13 mouse cellular contexts compared by ENCODE assay signal in genomic region chr6:32996597-32996996, GRCm38 (mm10).
DNase-seq lines count a peak whose midpoint lies in the region; ATAC-seq lines count a peak whose summit lies in the region.
"Had no signal": no experiment of that assay in that cellular context is flagged by ENCODE, and none has a peak within 500 bp of the region (broad histone marks: within the 10 kb centered on the region; RNA-seq: fewer than 3 reads in every experiment).

No protein-coding gene starts in this region.

- WGBS in hindbrain, embryonic 10.5 days, result 90% methylated on average over 1 of the region's 1 CpGs
- 84% methylated on average over 1 of the region's 1 CpGs for WGBS in hindbrain, embryonic 11.5 days

- H3K27me3 ChIP-seq in hindbrain, embryonic 10.5 days (ENCODE audit: insufficient read depth, poor library complexity, severe bottlenecking), result no peaks in the 10 kb centered on the region
- H3K27me3 ChIP-seq in hindbrain, embryonic 11.5 days (ENCODE audit: control insufficient read depth, insufficient read depth, low read length), result no peaks in the 10 kb centered on the region
- H3K27me3 ChIP-seq: heart, embryonic 15.5 days; liver, embryonic 15.5 days had no signal

- no peak overlapping the region for H3K9ac ChIP-seq in hindbrain, embryonic 11.5 days (ENCODE audit: low read depth, low read length)
- H3K9ac ChIP-seq: heart, embryonic 15.5 days; liver, embryonic 15.5 days had no signal

- H3K4me2 ChIP-seq in hindbrain, embryonic 11.5 days (replicated peaks; ENCODE audit: low read depth, low read length), result no peak overlapping the region
- H3K4me2 ChIP-seq: heart, embryonic 15.5 days; liver, embryonic 15.5 days had no signal

- H3K4me1 ChIP-seq in hindbrain, embryonic 10.5 days (replicated peaks), result peaks cover 5% of the 10 kb centered on the region; the same call in 1 of the 2 replicates
- H3K4me1 ChIP-seq in hindbrain, embryonic 11.5 days (replicated peaks; ENCODE audit: control insufficient read depth, insufficient read depth, low read length), result no peaks in the 10 kb centered on the region

- no peak for ATAC-seq in hindbrain, embryonic 11.5 days (ENCODE audit: low FRiP score)
- no peak for ATAC-seq in inflammation-experienced regulatory T-cells, adult 6 months
- ATAC-seq: intestine, postnatal 0 days had no signal

- H3K36me3 ChIP-seq in hindbrain, embryonic 10.5 days, result peaks cover 3% of the 10 kb centered on the region; the same call in 1 of the 2 replicates
- H3K36me3 ChIP-seq in hindbrain, embryonic 11.5 days (ENCODE audit: control insufficient read depth, insufficient read depth, low read length), result no peaks in the 10 kb centered on the region
- H3K36me3 ChIP-seq: heart, embryonic 15.5 days; liver, embryonic 15.5 days had no signal

- no peak overlapping the region for H3K4me3 ChIP-seq in hindbrain, embryonic 10.5 days
- H3K4me3 ChIP-seq in hindbrain, embryonic 11.5 days (ENCODE audit: low read depth, low read length), result no peak overlapping the region
- H3K4me3 ChIP-seq: heart, embryonic 15.5 days; liver, embryonic 15.5 days had no signal

- no peaks in the 10 kb centered on the region for H3K9me3 ChIP-seq in hindbrain, embryonic 10.5 days
- no peaks in the 10 kb centered on the region for H3K9me3 ChIP-seq in hindbrain, embryonic 11.5 days (ENCODE audit: control insufficient read depth, low read length)
- H3K9me3 ChIP-seq: heart, embryonic 15.5 days; liver, embryonic 15.5 days had no signal

- peak overlapping the region; percentile 45; the same call in 1 of the 2 replicates for H3K27ac ChIP-seq in hindbrain, embryonic 10.5 days
- H3K27ac ChIP-seq in hindbrain, embryonic 11.5 days (ENCODE audit: low read depth, low read length), result no peak overlapping the region
- H3K27ac ChIP-seq: heart, embryonic 15.5 days; liver, embryonic 15.5 days had no signal

- peak; percentile 9 to 24 for DNase-seq in adrenal gland, postnatal 36 days
- no peak for DNase-seq in adrenal gland, postnatal 4 days (ENCODE audit: low spot score in 2 of 2)
- no peak for DNase-seq in hindbrain, embryonic 10.5 days (ENCODE audit: low spot score)
- DNase-seq in hindbrain, embryonic 11.5 days (ENCODE audit: low spot score), result no peak
- DNase-seq in 3134 (ENCODE audit: extremely low read depth, insufficient read length, low spot score), result peak; percentile 21
- DNase-seq in brain, adult 2 months (ENCODE audit: low read depth, low spot score), result peak; percentile 63
- DNase-seq in spleen, postnatal 4 days (ENCODE audit: low spot score in 2 of 2), result no peak
- DNase-seq: cerebellum, adult 11 months; thymus, postnatal 14 days had no signal

Comparison
In these comparisons a context has a peak if more than half of its experiments do, and no peak if none do; other contexts are left out.
1. DNase-seq: peak in adrenal gland, postnatal 36 days (2 of 2), 3134 (single experiment) and brain, adult 2 months (single experiment); none in adrenal gland, postnatal 4 days (0 of 2), hindbrain, embryonic 10.5 days (single experiment), hindbrain, embryonic 11.5 days (single experiment) and spleen, postnatal 4 days (0 of 2).